In genomic region chr9:72533089-72533415, GRCm38 (mm10) we compare ENCODE assay signal across 8 mouse cellular contexts. TPM values are rescaled to one million over a fixed set of nuclear protein-coding genes. Genes with fewer than 3 reads are reported as not detected.
DNase-seq lines count a peak whose midpoint lies in the region; ATAC-seq and TF ChIP-seq lines count a peak whose summit lies in the region.

No protein-coding gene starts in this region.

- intact Hi-C loops in left cerebral cortex, adult 2 months (cut with DNase I) = loop anchor here (5.0 kb wide), 3 partner anchors 76 to 256 kb away; partner anchors contain the start of gene Nedd4
- intact Hi-C loops in left cerebral cortex, postnatal 25 days (cut with DNase I) = loop anchor here (5.0 kb wide), 1 partner anchor 129 kb away; the partner anchor contains the start of gene Nedd4

- no peaks in the 10 kb centered on the region for H3K36me3 ChIP-seq in embryonic facial prominence, embryonic 10.5 days (replicated peaks)
- H3K36me3 ChIP-seq in intestine, embryonic 15.5 days = no peaks in the 10 kb centered on the region
- H3K36me3 ChIP-seq in neural tube, embryonic 12.5 days = no peaks in the 10 kb centered on the region

- H3K9me3 ChIP-seq in embryonic facial prominence, embryonic 10.5 days = no peaks in the 10 kb centered on the region
- no peaks in the 10 kb centered on the region for H3K9me3 ChIP-seq in intestine, embryonic 15.5 days
- H3K9me3 ChIP-seq in neural tube, embryonic 12.5 days = no peaks in the 10 kb centered on the region

- H3K4me1 ChIP-seq in embryonic facial prominence, embryonic 10.5 days = peaks cover 36% of the 10 kb centered on the region
- H3K4me1 ChIP-seq in intestine, embryonic 15.5 days (replicated peaks) = peaks cover 6% of the 10 kb centered on the region
- peaks cover 11% of the 10 kb centered on the region for H3K4me1 ChIP-seq in neural tube, embryonic 12.5 days

- peak overlapping the region; percentile 96 for H3K27ac ChIP-seq in left cerebral cortex, adult 2 months
- H3K27ac ChIP-seq in embryonic facial prominence, embryonic 10.5 days (replicated peaks) = peak overlapping the region; percentile 94
- peak overlapping the region; percentile 100 for H3K27ac ChIP-seq in intestine, embryonic 15.5 days
- peak overlapping the region; percentile 99 for H3K27ac ChIP-seq in neural tube, embryonic 12.5 days

- ATAC-seq in intestine, embryonic 15.5 days = no peak
- ATAC-seq in neural tube, embryonic 12.5 days (ENCODE audit: low FRiP score, low read depth) = peak; percentile 22; the same call in 1 of the 2 replicates
- ATAC-seq in monocyte, adult 5-6 weeks (replicated peaks; ENCODE audit: insufficient number of reproducible peaks, low FRiP score, low TSS enrichment, poor library complexity, severe bottlenecking) = no peak

- peak overlapping the region; percentile 96 for H3K4me3 ChIP-seq in left cerebral cortex, adult 2 months
- H3K4me3 ChIP-seq in embryonic facial prominence, embryonic 10.5 days = peak overlapping the region; percentile 99
- peak overlapping the region; percentile 94 for H3K4me3 ChIP-seq in intestine, embryonic 15.5 days (replicated peaks)
- H3K4me3 ChIP-seq in neural tube, embryonic 12.5 days = peak overlapping the region; percentile 85

- DNase-seq in left cerebral cortex, adult 2 months (ENCODE audit: extremely low spot score in 1 of 2, low spot score in 2 of 2) = no peak
- DNase-seq in left cerebral cortex, postnatal 25 days (ENCODE audit: low spot score in 2 of 2) = no peak
- no peak for DNase-seq in embryonic facial prominence, embryonic 10.5 days (ENCODE audit: low spot score)
- no peak for DNase-seq in adrenal gland, postnatal 4 days (ENCODE audit: low spot score in 2 of 2)
- no peak for DNase-seq in spleen, postnatal 4 days (ENCODE audit: low spot score in 2 of 2)

- 5% methylated on average over 2 of the region's 2 CpGs for WGBS in embryonic facial prominence, embryonic 10.5 days
- 0% methylated on average over 2 of the region's 2 CpGs for WGBS in intestine, embryonic 15.5 days
- 4% methylated on average over 2 of the region's 2 CpGs for WGBS in neural tube, embryonic 12.5 days

- no peak for TF ChIP-seq CTCF in left cerebral cortex, adult 2 months (IDR thresholded peaks at IDR 0.05)

- H3K9ac ChIP-seq in intestine, embryonic 15.5 days = peak overlapping the region; percentile 96
- peak overlapping the region; percentile 96 for H3K9ac ChIP-seq in neural tube, embryonic 12.5 days

- peak overlapping the region; percentile 85 for H3K4me2 ChIP-seq in intestine, embryonic 15.5 days (replicated peaks)
- H3K4me2 ChIP-seq in neural tube, embryonic 12.5 days (replicated peaks) = peak overlapping the region; percentile 68

- H3K27me3 ChIP-seq in embryonic facial prominence, embryonic 10.5 days (replicated peaks; ENCODE audit: low read depth, poor library complexity, severe bottlenecking) = no peaks in the 10 kb centered on the region
- no peaks in the 10 kb centered on the region for H3K27me3 ChIP-seq in intestine, embryonic 15.5 days (replicated peaks)
- no peaks in the 10 kb centered on the region for H3K27me3 ChIP-seq in neural tube, embryonic 12.5 days (replicated peaks)

RNA-seq across cellular contexts. Expression of gene Rfx7, which starts 1.0 kb away (rescaled TPM):
- total RNA-seq in left cerebral cortex, adult 2 months (2021) = 10 to 100 TPM; 29.3 to 32.5 TPM
- total RNA-seq in left cerebral cortex, postnatal 25 days (2021) = 10 to 100 TPM; 27.7 to 30.3 TPM
- 14.3 and 16.7 TPM in 2 replicates for polyA plus RNA-seq in embryonic facial prominence, embryonic 10.5 days (2016; fragmentation: Nextera tagmentation; extraction: Ambion mirVana)
- polyA plus RNA-seq in intestine, embryonic 15.5 days (2015; fragmentation: Nextera tagmentation; extraction: Ambion mirVana) = 10.2 and 10.9 TPM in 2 replicates
- 17.4 and 20.8 TPM in 2 replicates for polyA plus RNA-seq in neural tube, embryonic 12.5 days (2016; fragmentation: Nextera tagmentation; extraction: Ambion mirVana)
- total RNA-seq in monocyte, adult 5-6 weeks (2017) = 23.3 to 34.4 TPM (median 33.7 TPM) in 3 replicates
- 10 to 100 TPM; 37.1 to 38.0 TPM for total RNA-seq in adrenal gland, postnatal 4 days (2021)

RNA-seq across cellular contexts. Expression of gene Tex9, which starts 41.0 kb away (rescaled TPM):
- 10 to 100 TPM; 11.2 to 12.8 TPM for total RNA-seq in left cerebral cortex, adult 2 months (2021)
- 10 to 100 TPM in 1 of 2 experiments, 1 to 10 TPM in 1; 8.3 to 13.9 TPM for total RNA-seq in left cerebral cortex, postnatal 25 days (2021)
- 53.6 and 56.9 TPM in 2 replicates for polyA plus RNA-seq in embryonic facial prominence, embryonic 10.5 days (2016; fragmentation: Nextera tagmentation; extraction: Ambion mirVana)
- 20.6 and 21.1 TPM in 2 replicates for polyA plus RNA-seq in intestine, embryonic 15.5 days (2015; fragmentation: Nextera tagmentation; extraction: Ambion mirVana)
- polyA plus RNA-seq in neural tube, embryonic 12.5 days (2016; fragmentation: Nextera tagmentation; extraction: Ambion mirVana) = 46.5 and 48.7 TPM in 2 replicates
- total RNA-seq in monocyte, adult 5-6 weeks (2017) = 10.7 to 58.1 TPM (median 11.2 TPM) in 3 replicates
- 10 to 100 TPM; 18.2 to 18.5 TPM for total RNA-seq in adrenal gland, postnatal 4 days (2021)
